Mouse (Mus musculus) mouse embryonic stem cell (cell line): ENCODE measurements around the gene Ccnt2.

Source experiments
- in situ Hi-C, 2 experiments: fragments of 300-500 bp; cut with MboI; formaldehyde crosslinking; loops; 1 replicate in 1 of 2; 3 replicates in 1 of 2; pipeline ENCODE4 v1.14.3; 2019 to 2020; ENCODE audit warnings: low sequenced_read_pairs in 2 of 2, low pct_unique_long_range_greater_than_20kb in 1 of 2, mixed read lengths in 1 of 2; ENCODE audit not compliant: unreplicated experiment in 1 of 2

The Ccnt2 gene

GRCm38 (mm10) chr1:127854486-127855222 is 80.7 kb downstream of the Ccnt2 start, which contains the start of gene Map3k19:
Gene Map3k19, minus strand, starts transcription at chr1:127855031.
- in situ Hi-C loops = no loop called here
